Mouse (Mus musculus) retina, adult 2 months (tissue): ENCODE results near the gene Evc2.

Source experiments
- DNase-seq: peaks from one replicate; pipeline ENCODE4 v3.0.0-alpha.2; 2012; ENCODE audit warnings: low read depth, low spot score

The Evc2 gene

GRCm38 (mm10) chr5:37365751-37366150 is 27.5 kb downstream of the Evc2 start:
- no peak for DNase-seq

- no peak for DNase-seq
Observed at GRCm38 (mm10) chr5:37368796-37369195, 30.5 kb downstream of the Evc2 start.

- no peak for DNase-seq
Observed at GRCm38 (mm10) chr5:37377376-37377775, 39.1 kb downstream of the Evc2 start.

GRCm38 (mm10) chr5:37380641-37381040 is 42.3 kb downstream of the Evc2 start:
- DNase-seq = no peak

GRCm38 (mm10) chr5:37383570-37383969 is 45.3 kb downstream of the Evc2 start:
- no peak for DNase-seq

- DNase-seq = no peak
Observed at GRCm38 (mm10) chr5:37388646-37389045, 50.3 kb downstream of the Evc2 start.

GRCm38 (mm10) chr5:37389808-37390495 is 51.7 kb downstream of the Evc2 start:
- DNase-seq = no peak

- no peak for DNase-seq
Observed at GRCm38 (mm10) chr5:37390923-37391322, 52.6 kb downstream of the Evc2 start.

- no peak for DNase-seq
Observed at GRCm38 (mm10) chr5:37391901-37392300, 53.6 kb downstream of the Evc2 start.

- DNase-seq = no peak
Observed at GRCm38 (mm10) chr5:37395172-37396030, 57.1 kb downstream of the Evc2 start.

GRCm38 (mm10) chr5:37419028-37419427 is 80.7 kb downstream of the Evc2 start:
- no peak for DNase-seq

GRCm38 (mm10) chr5:37427210-37427609 is 88.9 kb downstream of the Evc2 start:
- no peak for DNase-seq

GRCm38 (mm10) chr5:37435417-37435816 is 97.1 kb downstream of the Evc2 start:
- DNase-seq = no peak

- DNase-seq = no peak
Observed at GRCm38 (mm10) chr5:37442767-37443166, 104.5 kb downstream of the Evc2 start.

GRCm38 (mm10) chr5:37447546-37447945 is 109.2 kb downstream of the Evc2 start:
- no peak for DNase-seq

GRCm38 (mm10) chr5:37456590-37456989 is 118.3 kb downstream of the Evc2 start:
- DNase-seq = no peak

- no peak for DNase-seq
Observed at GRCm38 (mm10) chr5:37457191-37457590, 118.9 kb downstream of the Evc2 start.

GRCm38 (mm10) chr5:37457831-37458230 is 119.5 kb downstream of the Evc2 start:
- no peak for DNase-seq

- DNase-seq = no peak
Observed at GRCm38 (mm10) chr5:37458236-37458635, 119.9 kb downstream of the Evc2 start.

GRCm38 (mm10) chr5:37465461-37465860 is 127.2 kb downstream of the Evc2 start:
- DNase-seq = no peak

GRCm38 (mm10) chr5:37467646-37468045 is 129.3 kb downstream of the Evc2 start:
- DNase-seq = no peak

- no peak for DNase-seq
Observed at GRCm38 (mm10) chr5:37469031-37469430, 130.7 kb downstream of the Evc2 start.

- DNase-seq = no peak
Observed at GRCm38 (mm10) chr5:37471584-37471983, 133.3 kb downstream of the Evc2 start.
